ENCODE assay signal across 25 mouse cellular contexts in the genomic region with DNA sequence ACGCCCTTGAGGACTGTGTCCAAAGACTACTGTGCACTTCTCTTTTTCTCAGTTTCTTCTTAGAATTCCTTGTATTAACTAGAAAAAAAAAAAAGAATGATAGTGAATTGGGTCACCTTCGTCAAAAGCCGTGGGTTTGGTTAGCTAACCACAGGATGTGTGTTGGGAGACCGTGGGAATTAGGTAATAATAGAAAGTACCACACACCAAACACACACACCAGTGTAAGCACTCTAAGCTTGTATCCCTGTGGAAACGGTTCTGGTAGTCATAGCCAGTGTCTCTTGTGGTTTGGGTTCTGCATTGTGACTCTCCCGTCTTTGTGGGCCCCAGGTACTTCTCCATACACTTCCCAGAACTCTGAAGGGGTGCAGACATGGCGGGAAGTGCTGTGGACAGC. TPM values are rescaled to one million over a fixed set of nuclear protein-coding genes. Genes with fewer than 3 reads are reported as not detected.
A peak's percentile ranks its signal among the peaks of the same experiment; 100 is the strongest.
DNase-seq lines count a peak whose midpoint lies in the region; ATAC-seq and TF ChIP-seq lines count a peak whose summit lies in the region.
"Had no signal": no experiment of that assay in that cellular context is flagged by ENCODE, and none has a peak within 500 bp of the region (broad histone marks: within the 10 kb centered on the region; RNA-seq: fewer than 3 reads in every experiment).

No protein-coding gene starts in this region.

- peak overlapping the region; percentile 81 for H3K27ac ChIP-seq in bone marrow, adult 2 months (ENCODE audit: control insufficient read depth, insufficient read depth, low read depth, low read length, poor library complexity)
- H3K27ac ChIP-seq: forebrain, embryonic 10.5 days; forebrain, embryonic 13.5 days; heart, adult 2 months; heart, embryonic 10.5 days; heart, embryonic 13.5 days; hindbrain, embryonic 10.5 days; hindbrain, embryonic 13.5 days; hindbrain, postnatal 0 days had no signal

- intact Hi-C loops in heart, postnatal 14 days (cut with DNase I), result no loop called here

- no peak for TF ChIP-seq CTCF in bone marrow, adult 2 months (IDR thresholded peaks at IDR 0.05; ENCODE audit: control insufficient read depth, insufficient read depth, low read length)

- peaks cover 10% of the 10 kb centered on the region for H3K4me1 ChIP-seq in bone marrow, adult 2 months (ENCODE audit: control insufficient read depth, insufficient read depth, low read length)
- H3K4me1 ChIP-seq: forebrain, embryonic 10.5 days; forebrain, embryonic 13.5 days; heart, embryonic 10.5 days; heart, embryonic 13.5 days; hindbrain, embryonic 13.5 days had no signal

- H3K4me3 ChIP-seq in bone marrow, adult 2 months (replicated peaks; ENCODE audit: control insufficient read depth, low read depth, low read length), result peak overlapping the region; percentile 29
- H3K4me3 ChIP-seq: forebrain, embryonic 10.5 days; forebrain, embryonic 13.5 days; heart, adult 2 months; heart, embryonic 10.5 days; heart, embryonic 13.5 days; hindbrain, embryonic 10.5 days; hindbrain, embryonic 13.5 days had no signal

- 26% methylated on average over 7 of the region's 7 CpGs for WGBS in bone marrow, adult 2 months

- DNase-seq in ovary, postnatal 36 days (ENCODE audit: low spot score), result no peak
- no peak for DNase-seq in heart, postnatal 14 days
- DNase-seq: adrenal gland, postnatal 10 days; adrenal gland, postnatal 36 days; cerebellum, adult 11-12 months; cerebellum, adult 8-10 months; cerebellum, postnatal 10 days; cerebellum, postnatal 36 days; gastrocnemius, postnatal 10 days; heart, adult 2 months had no signal

- TF ChIP-seq POLR2A in bone marrow, adult 2 months (IDR thresholded peaks at IDR 0.05; ENCODE audit: borderline replicate concordance, control insufficient read depth, low read depth, low read length), result no peak

- ATAC-seq in granulocyte monocyte progenitor cell, adult 5-6 weeks (replicated peaks; ENCODE audit: poor library complexity, severe bottlenecking), result peak; percentile 81
- peak; percentile 56 for ATAC-seq in megakaryocyte progenitor cell, adult 5-6 weeks (replicated peaks; ENCODE audit: poor library complexity)
- no peak for ATAC-seq in cerebellum, adult (ENCODE audit: insufficient number of reproducible peaks, low FRiP score, low TSS enrichment)
- ATAC-seq: forebrain, embryonic 13.5 days; forebrain, embryonic 16.5 days; hindbrain, postnatal 0 days; inflammation-experienced regulatory T-cells, adult 6 months; intestine, embryonic 16.5 days; Patski had no signal

RNA-seq across cellular contexts. Expression of a gene that starts 27.5 kb away (rescaled TPM):
- 52.8 and 120 TPM in 2 replicates for polyA plus RNA-seq in bone marrow, adult 2 months (2011; ENCODE audit: insufficient read depth, insufficient read length, low replicate concordance, missing spikeins)
- 60.0 and 80.7 TPM in 2 replicates for total RNA-seq in granulocyte monocyte progenitor cell, adult 5-6 weeks (2014; fragmentation: Nextera tagmentation)
- 64.1 and 70.9 TPM in 2 replicates for total RNA-seq in granulocyte monocyte progenitor cell, adult 5-6 weeks (2017)
- total RNA-seq in megakaryocyte progenitor cell, adult 5-6 weeks (2015), result 38.9 and 40.1 TPM in 2 replicates
- total RNA-seq in megakaryocyte progenitor cell, adult 5-6 weeks (2017), result 67.4 and 70.2 TPM in 2 replicates
- 10 to 100 TPM; 19.1 to 20.8 TPM for total RNA-seq in heart, postnatal 14 days (2021)
- polyA plus RNA-seq: Patski had no signal
